Mouse (Mus musculus) ES-Bruce4 (cell line): ENCODE data around the gene Olfr160. TPM values are rescaled to one million over a fixed set of nuclear protein-coding genes. Genes with fewer than 3 reads are reported as not detected.

Source experiments
- H3K27ac ChIP-seq: 2 replicates; pipeline ENCODE4 v1.5.1; 2012; ENCODE audit warnings: low read length, inconsistent platforms; ENCODE audit not compliant: insufficient read depth
- H3K27me3 ChIP-seq: 2 replicates; pipeline ENCODE4 v1.6.1; 2012; ENCODE audit warnings: mild to moderate bottlenecking, low read length, inconsistent platforms; ENCODE audit not compliant: control insufficient read depth, poor library complexity, insufficient read depth, severe bottlenecking
- H3K36me3 ChIP-seq: 2 replicates; pipeline ENCODE4 v1.6.1; 2012; ENCODE audit warnings: inconsistent platforms, mild to moderate bottlenecking, low read length, moderate library complexity; ENCODE audit not compliant: control insufficient read depth, poor library complexity, insufficient read depth, severe bottlenecking
- H3K4me1 ChIP-seq: one replicate; pipeline ENCODE4 v1.8.1; 2011; ENCODE audit warnings: low read length; ENCODE audit not compliant: control insufficient read depth, insufficient read depth
- H3K4me3 ChIP-seq: 2 replicates; pipeline ENCODE4 v1.5.1; 2011; ENCODE audit warnings: low read depth, mild to moderate bottlenecking, low read length
- H3K9ac ChIP-seq: 2 replicates; pipeline ENCODE4 v1.6.1; 2012; ENCODE audit warnings: low read depth, mild to moderate bottlenecking, inconsistent platforms; ENCODE audit not compliant: poor library complexity, severe bottlenecking
- H3K9me3 ChIP-seq: replicated peaks from 2 replicates; pipeline ENCODE4 v1.6.1; 2012; ENCODE audit warnings: mild to moderate bottlenecking, low read length, inconsistent platforms; ENCODE audit not compliant: control insufficient read depth, poor library complexity, insufficient read depth, severe bottlenecking
- CTCF ChIP-seq: IDR thresholded peaks from one replicate; pipeline ENCODE4 v1.8.1; 2011; ENCODE audit warnings: low read depth, low read length
- EP300 ChIP-seq: IDR thresholded peaks from 2 replicates; pipeline ENCODE4 v1.6.1; 2011; ENCODE audit warnings: low read depth, low read length; ENCODE audit not compliant: insufficient read depth
- POLR2A ChIP-seq: IDR thresholded peaks from one replicate; pipeline ENCODE4 v1.8.1; 2011; ENCODE audit warnings: low read length; ENCODE audit not compliant: insufficient read depth
- polyA plus RNA-seq: library from polyadenylated mRNA; stranded (reverse); fragments of >200 nt; gene quantifications from 2 replicates; pipeline ENCODE4 v1.2.4, GENCODE M21; 2011; ENCODE audit warnings: low read depth; ENCODE audit not compliant: missing spikeins, insufficient read depth, insufficient read length

Olfr160 gene
- not detected in 2 replicates for polyA plus RNA-seq

DNA sequence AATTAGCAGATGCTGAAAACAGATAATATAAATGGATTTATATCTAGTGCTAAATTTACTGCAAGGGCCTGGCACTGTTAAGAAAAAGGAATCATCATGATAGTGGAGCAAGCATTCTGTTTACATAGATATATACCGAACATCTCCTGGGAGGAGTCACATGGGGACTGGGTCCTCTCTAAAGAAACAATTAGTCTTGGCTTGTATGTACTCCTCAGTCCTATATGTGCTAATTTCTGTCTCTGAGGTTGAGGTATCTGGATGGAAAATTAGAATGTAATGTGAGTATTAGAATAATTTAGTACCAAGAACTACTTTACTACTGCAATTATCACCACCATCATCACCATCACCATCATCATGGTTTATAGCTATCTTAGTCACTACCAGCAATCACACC lies at the start of gene Olfr160:
Gene Olfr160 (minus strand): TSS at position 101 of the 400 bp plus-strand sequence.
- Histone ChIP-seq H3K4me1 (peaks cover 3% of the 10 kb centered on the region), H3K27me3 (no peaks in the 10 kb centered on the region), H3K36me3 (no peaks in the 10 kb centered on the region), H3K4me3 (no peak within 1 kb of the TSS), H3K9me3 (no peaks in the 10 kb centered on the region), H3K27ac (no peak within 1 kb of the TSS), H3K9ac (no peak within 1 kb of the TSS)
- no peak for TF ChIP-seq POLR2A
- no peak for TF ChIP-seq EP300
- no peak for TF ChIP-seq CTCF

DNA sequence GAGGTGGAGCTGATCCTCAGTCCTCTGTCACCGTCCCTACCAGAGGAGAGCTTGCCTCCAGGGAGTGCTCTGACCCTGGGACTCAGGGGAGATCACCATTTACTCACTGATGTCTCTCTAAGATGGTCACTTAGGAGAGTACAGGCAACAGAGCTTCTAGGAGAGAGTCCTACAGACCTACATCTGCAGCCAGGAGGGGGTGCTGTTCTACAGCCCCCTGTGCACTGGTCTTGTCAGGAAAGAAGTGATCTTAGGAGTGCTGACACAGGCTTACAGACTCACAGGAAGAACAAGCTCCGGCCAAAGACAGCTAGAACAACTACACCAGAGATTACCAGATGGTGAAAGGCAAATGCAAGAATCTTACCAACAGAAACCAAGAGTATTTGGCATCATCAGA lies 46.5 kb upstream of the Olfr160 start:
- Histone ChIP-seq H3K4me1 (no peaks in the 10 kb centered on the region), H3K4me3 (no peak overlapping the region), H3K27ac (no peak overlapping the region), H3K36me3 (no peaks in the 10 kb centered on the region), H3K9ac (no peak overlapping the region), H3K27me3 (no peaks in the 10 kb centered on the region), H3K9me3 (no peaks in the 10 kb centered on the region)
- TF ChIP-seq CTCF, result peak; percentile 51
- TF ChIP-seq POLR2A, result no peak

DNA sequence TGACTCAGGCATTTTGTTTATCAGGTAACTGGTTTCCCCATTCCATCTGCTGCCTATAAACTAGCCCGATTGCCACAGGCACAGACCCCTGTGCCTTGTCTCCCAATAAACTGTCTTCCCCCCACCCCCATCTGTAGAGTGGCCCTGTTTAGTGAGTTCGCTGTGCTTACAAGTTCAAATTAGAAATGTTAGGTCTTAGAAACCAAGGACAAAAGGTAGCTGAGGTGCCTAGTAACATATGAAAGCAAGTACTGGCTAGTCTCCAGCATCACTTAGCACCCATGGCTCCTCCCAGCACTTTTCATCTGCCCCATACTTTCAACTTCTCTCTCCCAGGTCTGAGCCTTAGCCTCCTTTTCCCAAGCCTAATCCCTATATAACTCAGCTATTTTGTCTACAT lies 45.7 kb upstream of the Olfr160 start:
- no peak for TF ChIP-seq POLR2A
- no peak for TF ChIP-seq CTCF
- TF ChIP-seq EP300, result no peak
- Histone ChIP-seq H3K27ac (no peak overlapping the region), H3K9me3 (no peaks in the 10 kb centered on the region), H3K9ac (no peak overlapping the region), H3K4me1 (no peaks in the 10 kb centered on the region), H3K27me3 (no peaks in the 10 kb centered on the region), H3K36me3 (no peaks in the 10 kb centered on the region), H3K4me3 (no peak overlapping the region)

DNA sequence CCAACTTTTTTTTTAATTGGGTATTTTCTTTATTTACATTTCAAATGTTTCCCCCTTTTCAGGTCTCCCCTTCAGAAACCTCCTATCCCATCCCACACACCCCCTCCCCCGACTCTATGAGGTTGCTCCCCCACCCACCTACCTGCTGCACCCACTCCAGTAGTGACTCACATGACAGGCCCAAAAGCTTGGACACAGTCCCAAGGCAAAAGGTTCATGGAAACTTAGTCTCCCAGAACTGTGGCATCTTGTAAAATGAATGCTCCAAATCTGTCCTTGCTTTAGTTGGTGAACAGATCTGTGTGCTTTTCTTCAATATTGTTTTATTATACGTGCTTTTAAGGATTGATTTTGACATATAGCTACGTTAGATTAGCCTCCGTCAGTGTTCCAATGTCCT lies 36.0 kb upstream of the Olfr160 start:
- no peaks in the 10 kb centered on the region for H3K36me3 ChIP-seq
- peaks cover 3% of the 10 kb centered on the region for H3K4me1 ChIP-seq
- H3K9me3 ChIP-seq, result no peaks in the 10 kb centered on the region
- H3K4me3 ChIP-seq, result no peak overlapping the region
- H3K27ac ChIP-seq, result no peak overlapping the region
- TF ChIP-seq POLR2A, result no peak
- TF ChIP-seq CTCF, result no peak
- TF ChIP-seq EP300, result no peak
- H3K27me3 ChIP-seq, result no peaks in the 10 kb centered on the region
- H3K9ac ChIP-seq, result no peak overlapping the region

GRCm38 (mm10) chr9:37751467-37751866 lies 35.4 kb upstream of the Olfr160 start:
- Histone ChIP-seq H3K36me3 (no peaks in the 10 kb centered on the region), H3K4me1 (peaks cover 3% of the 10 kb centered on the region), H3K9me3 (no peaks in the 10 kb centered on the region), H3K27ac (no peak overlapping the region), H3K4me3 (no peak overlapping the region), H3K27me3 (no peaks in the 10 kb centered on the region), H3K9ac (no peak overlapping the region)
- TF ChIP-seq CTCF (no peak), POLR2A (no peak), EP300 (no peak)

- H3K9ac ChIP-seq, result no peak overlapping the region
- no peaks in the 10 kb centered on the region for H3K36me3 ChIP-seq
- H3K27ac ChIP-seq, result no peak overlapping the region
- no peak overlapping the region for H3K4me3 ChIP-seq
- TF ChIP-seq POLR2A, result no peak
- TF ChIP-seq CTCF, result no peak
- TF ChIP-seq EP300, result no peak
- peaks cover 3% of the 10 kb centered on the region for H3K4me1 ChIP-seq
- H3K9me3 ChIP-seq, result no peaks in the 10 kb centered on the region
- H3K27me3 ChIP-seq, result no peaks in the 10 kb centered on the region
Observed at GRCm38 (mm10) chr9:37750319-37751075, 34.4 kb upstream of the Olfr160 start.
